Mouse (Mus musculus): ENCODE results near the gene Ankrd11. TPM values are rescaled to one million over a fixed set of nuclear protein-coding genes. Genes with fewer than 3 reads are reported as not detected.

The Ankrd11 gene
- polyA plus RNA-seq (2012; rRNA removed) (65.3 and 71.3 TPM in 2 replicates), polyA plus RNA-seq (2014; fragmentation: Nextera tagmentation; extraction: Ambion mirVana) (83.7 and 102 TPM in 2 replicates)

GRCm38 (mm10) chr8:123042158-123042973 lies at the start of gene Ankrd11:
Gene Ankrd11 (minus strand): TSS chr8:123042277.
- Histone ChIP-seq H3K9me3 (ENCODE audit: control insufficient read depth, low read length) (no peaks in the 10 kb centered on the region), H3K4me2 (replicated peaks; ENCODE audit: low read depth, low read length, severe bottlenecking) (peak within 1 kb of the TSS; percentile 73), H3K4me1 (ENCODE audit: control insufficient read depth, insufficient read depth, low read length) (peaks cover 17% of the 10 kb centered on the region), H3K36me3 (ENCODE audit: control insufficient read depth, insufficient read depth, low read length) (0 out of 2 replicates have a peak, but pooled peaks cover 2% of the 10 kb centered on the region), H3K9ac (ENCODE audit: low read depth, low read length, severe bottlenecking) (peak within 1 kb of the TSS; percentile 99), H3K4me3 (replicated peaks; ENCODE audit: low read length) (peak within 1 kb of the TSS; percentile 99), H3K27ac (replicated peaks; ENCODE audit: low read depth, low read length) (peak within 1 kb of the TSS; percentile 98), H3K27me3 (ENCODE audit: control insufficient read depth, insufficient read depth, low read length) (no peaks in the 10 kb centered on the region)
- WGBS, result under 1% methylated on average over 77 of the region's 91 CpGs
- DNase-seq (ENCODE audit: low spot score), result peak; percentile 99
- ATAC-seq (ENCODE audit: low FRiP score, low read depth), result peak; percentile 96
- TF ChIP-seq POLR2A (IDR thresholded peaks at IDR 0.05; ENCODE audit: borderline replicate concordance, extremely low read depth, insufficient read depth, insufficient read length), result peak; percentile 97

- H3K9ac ChIP-seq (ENCODE audit: low read depth, low read length, severe bottlenecking), result no peak overlapping the region
- no peak overlapping the region for H3K4me3 ChIP-seq (replicated peaks; ENCODE audit: low read length)
- no peak for ATAC-seq (ENCODE audit: low FRiP score, low read depth)
- no peaks in the 10 kb centered on the region for H3K4me1 ChIP-seq (ENCODE audit: control insufficient read depth, insufficient read depth, low read length)
- H3K4me2 ChIP-seq (replicated peaks; ENCODE audit: low read depth, low read length, severe bottlenecking), result no peak overlapping the region
- H3K36me3 ChIP-seq (ENCODE audit: control insufficient read depth, insufficient read depth, low read length), result peaks cover 95% of the 10 kb centered on the region
- TF ChIP-seq POLR2A (IDR thresholded peaks at IDR 0.05; ENCODE audit: borderline replicate concordance, extremely low read depth, insufficient read depth, insufficient read length), result no peak
- 95% methylated on average over 9 of the region's 9 CpGs for WGBS
- no peaks in the 10 kb centered on the region for H3K9me3 ChIP-seq (ENCODE audit: control insufficient read depth, low read length)
- no peaks in the 10 kb centered on the region for H3K27me3 ChIP-seq (ENCODE audit: control insufficient read depth, insufficient read depth, low read length)
- no peak overlapping the region for H3K27ac ChIP-seq (replicated peaks; ENCODE audit: low read depth, low read length)
- DNase-seq (ENCODE audit: low spot score), result no peak
These were observed 45.2 kb upstream of the Ankrd11 start for GRCm38 (mm10) chr8:123087289-123087688.

GRCm38 (mm10) chr8:123083610-123084009 lies 41.5 kb upstream of the Ankrd11 start:
- Histone ChIP-seq H3K36me3 (ENCODE audit: control insufficient read depth, insufficient read depth, low read length) (peaks cover 93% of the 10 kb centered on the region), H3K9ac (ENCODE audit: low read depth, low read length, severe bottlenecking) (no peak overlapping the region), H3K27ac (replicated peaks; ENCODE audit: low read depth, low read length) (no peak overlapping the region), H3K4me3 (replicated peaks; ENCODE audit: low read length) (no peak overlapping the region), H3K4me2 (replicated peaks; ENCODE audit: low read depth, low read length, severe bottlenecking) (no peak overlapping the region), H3K9me3 (ENCODE audit: control insufficient read depth, low read length) (no peaks in the 10 kb centered on the region), H3K27me3 (ENCODE audit: control insufficient read depth, insufficient read depth, low read length) (no peaks in the 10 kb centered on the region), H3K4me1 (ENCODE audit: control insufficient read depth, insufficient read depth, low read length) (no peaks in the 10 kb centered on the region)
- WGBS, result 92% methylated on average over 12 of the region's 12 CpGs
- no peak for ATAC-seq (ENCODE audit: low FRiP score, low read depth)
- DNase-seq (ENCODE audit: low spot score), result no peak
- TF ChIP-seq POLR2A (IDR thresholded peaks at IDR 0.05; ENCODE audit: borderline replicate concordance, extremely low read depth, insufficient read depth, insufficient read length), result no peak

- DNase-seq (ENCODE audit: low spot score) (no peak), ATAC-seq (ENCODE audit: low FRiP score, low read depth) (peak; percentile 44)
- H3K9me3 ChIP-seq (ENCODE audit: control insufficient read depth, low read length), result no peaks in the 10 kb centered on the region
- TF ChIP-seq POLR2A (IDR thresholded peaks at IDR 0.05; ENCODE audit: borderline replicate concordance, extremely low read depth, insufficient read depth, insufficient read length), result no peak
- no peak overlapping the region for H3K27ac ChIP-seq (replicated peaks; ENCODE audit: low read depth, low read length)
- H3K4me3 ChIP-seq (replicated peaks; ENCODE audit: low read length), result no peak overlapping the region
- H3K27me3 ChIP-seq (ENCODE audit: control insufficient read depth, insufficient read depth, low read length), result no peaks in the 10 kb centered on the region
- 77% methylated on average over 6 of the region's 6 CpGs for WGBS
- no peak overlapping the region for H3K9ac ChIP-seq (ENCODE audit: low read depth, low read length, severe bottlenecking)
- H3K4me2 ChIP-seq (replicated peaks; ENCODE audit: low read depth, low read length, severe bottlenecking), result no peak overlapping the region
- H3K4me1 ChIP-seq (ENCODE audit: control insufficient read depth, insufficient read depth, low read length), result no peaks in the 10 kb centered on the region
- peaks cover 92% of the 10 kb centered on the region for H3K36me3 ChIP-seq (ENCODE audit: control insufficient read depth, insufficient read depth, low read length)
These were observed 40.9 kb upstream of the Ankrd11 start for GRCm38 (mm10) chr8:123082993-123083392.

- Histone ChIP-seq H3K27me3 (ENCODE audit: control insufficient read depth, insufficient read depth, low read length) (no peaks in the 10 kb centered on the region), H3K4me2 (replicated peaks; ENCODE audit: low read depth, low read length, severe bottlenecking) (no peak overlapping the region), H3K27ac (replicated peaks; ENCODE audit: low read depth, low read length) (no peak overlapping the region), H3K4me1 (ENCODE audit: control insufficient read depth, insufficient read depth, low read length) (no peaks in the 10 kb centered on the region), H3K9me3 (ENCODE audit: control insufficient read depth, low read length) (no peaks in the 10 kb centered on the region), H3K4me3 (replicated peaks; ENCODE audit: low read length) (no peak overlapping the region), H3K9ac (ENCODE audit: low read depth, low read length, severe bottlenecking) (no peak overlapping the region), H3K36me3 (ENCODE audit: control insufficient read depth, insufficient read depth, low read length) (peaks cover 84% of the 10 kb centered on the region)
- no peak for TF ChIP-seq POLR2A (IDR thresholded peaks at IDR 0.05; ENCODE audit: borderline replicate concordance, extremely low read depth, insufficient read depth, insufficient read length)
- WGBS, result 80% methylated on average over 6 of the region's 6 CpGs
- DNase-seq (ENCODE audit: low spot score) (no peak), ATAC-seq (ENCODE audit: low FRiP score, low read depth) (no peak)
These were observed 35.1 kb upstream of the Ankrd11 start for GRCm38 (mm10) chr8:123077213-123077612.
